Mouse (Mus musculus): ENCODE results near the gene Wt1. TPM values are rescaled to one million over a fixed set of nuclear protein-coding genes. Genes with fewer than 3 reads are reported as not detected.
A peak's percentile ranks its signal among the peaks of the same experiment; 100 is the strongest.

The Wt1 gene
- total RNA-seq, 2 experiments from 2014 or later: not detected

DNA sequence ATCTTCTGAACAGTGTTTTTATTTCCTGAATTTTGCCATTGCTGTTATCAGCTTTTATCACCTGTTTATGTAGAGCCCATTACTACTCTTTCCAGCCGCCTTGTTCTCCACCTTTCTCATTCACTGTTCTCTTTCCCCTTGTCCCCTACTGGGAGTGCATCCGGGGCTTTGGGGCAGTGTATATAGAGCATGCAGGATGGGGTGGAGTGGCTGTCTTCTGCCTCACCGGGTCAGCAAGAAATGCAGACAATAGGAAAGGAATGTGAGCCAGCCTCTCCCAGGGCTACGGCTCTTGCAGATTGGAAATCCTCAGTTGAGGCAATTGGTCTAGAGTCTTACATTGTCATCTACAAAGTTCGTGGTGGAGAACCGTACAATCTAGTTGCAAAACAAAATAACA is 56.2 kb downstream of the Wt1 start:
- ATAC-seq (ENCODE audit: poor library complexity, severe bottlenecking): no peak

DNA sequence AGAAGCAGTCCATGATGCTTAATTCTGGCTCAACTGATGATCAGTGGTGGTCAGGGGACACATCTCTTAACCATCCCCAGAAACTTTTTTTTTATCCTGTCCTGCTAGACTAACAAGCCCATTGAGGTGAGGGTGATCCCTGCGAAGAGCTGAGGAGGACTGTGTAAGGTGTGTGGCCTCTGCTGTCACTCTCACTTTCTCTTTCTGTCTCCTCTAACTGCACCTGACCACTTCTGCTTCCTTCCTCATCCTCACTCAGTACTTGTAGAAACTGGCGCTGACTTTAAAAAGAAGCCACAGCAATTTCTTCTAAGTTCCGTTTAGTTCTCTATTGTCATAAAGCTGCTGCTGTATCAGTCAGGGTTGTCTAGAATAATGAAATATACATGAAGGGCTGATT is 58.8 kb downstream of the Wt1 start:
- ATAC-seq (ENCODE audit: poor library complexity, severe bottlenecking): peak; percentile 47; the same call in 1 of the 2 replicates

DNA sequence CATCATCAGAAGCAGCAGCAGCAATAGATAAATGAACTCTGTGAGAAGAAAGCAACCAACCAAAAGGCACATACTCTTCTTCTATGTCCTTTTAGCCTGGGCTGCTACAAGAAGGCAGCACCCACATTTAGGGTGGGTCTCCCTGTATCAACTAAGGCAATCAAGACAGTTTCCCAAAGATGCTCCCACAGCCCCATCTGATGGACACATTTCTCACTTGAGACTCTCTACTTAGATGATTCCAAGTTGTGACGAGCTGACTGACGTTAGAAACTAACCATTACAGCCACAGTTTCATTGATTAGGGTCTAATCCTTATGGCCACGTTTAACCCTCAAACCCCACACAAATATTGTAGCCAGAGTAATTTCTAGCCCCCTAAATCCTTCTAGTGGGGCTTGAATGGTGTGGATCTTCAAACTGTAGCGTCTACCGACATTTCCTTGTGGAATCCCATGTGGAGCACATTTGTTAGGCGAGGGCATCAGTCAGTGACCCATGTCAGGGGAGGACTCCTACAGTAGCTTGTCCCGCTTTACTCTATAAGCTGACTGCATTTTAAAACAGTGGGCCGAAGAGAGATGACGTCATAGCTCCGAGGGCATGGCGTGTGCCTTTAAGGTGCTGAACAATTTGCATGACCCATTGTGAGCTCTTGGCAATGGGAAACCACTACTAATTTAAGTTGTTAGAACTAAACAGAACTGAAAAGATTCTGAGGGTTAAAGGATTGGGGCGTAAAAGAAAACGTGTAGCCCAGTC is 59.6 kb downstream of the Wt1 start:
- no peak for ATAC-seq (ENCODE audit: poor library complexity, severe bottlenecking)

DNA sequence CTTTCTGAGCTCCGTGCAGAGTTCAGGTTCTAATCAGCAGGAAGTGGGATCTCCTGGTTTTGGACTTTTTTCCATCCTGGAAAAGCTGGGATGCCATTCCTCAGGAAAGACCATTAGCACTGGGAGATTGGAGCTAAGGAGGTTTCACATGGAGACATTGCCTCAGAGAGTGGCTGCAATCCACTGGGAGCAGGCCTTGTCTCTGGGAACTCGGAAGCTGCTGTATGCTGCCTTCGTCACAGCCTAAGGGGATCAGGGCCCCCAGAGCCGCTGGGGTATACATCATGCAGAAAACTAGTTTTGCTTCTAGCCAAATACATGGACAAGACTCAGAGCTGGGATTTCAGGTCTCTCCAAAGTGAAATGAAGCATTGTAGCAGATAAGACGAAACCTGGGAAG is 60.3 kb downstream of the Wt1 start:
- no peak for ATAC-seq (ENCODE audit: poor library complexity, severe bottlenecking)

DNA sequence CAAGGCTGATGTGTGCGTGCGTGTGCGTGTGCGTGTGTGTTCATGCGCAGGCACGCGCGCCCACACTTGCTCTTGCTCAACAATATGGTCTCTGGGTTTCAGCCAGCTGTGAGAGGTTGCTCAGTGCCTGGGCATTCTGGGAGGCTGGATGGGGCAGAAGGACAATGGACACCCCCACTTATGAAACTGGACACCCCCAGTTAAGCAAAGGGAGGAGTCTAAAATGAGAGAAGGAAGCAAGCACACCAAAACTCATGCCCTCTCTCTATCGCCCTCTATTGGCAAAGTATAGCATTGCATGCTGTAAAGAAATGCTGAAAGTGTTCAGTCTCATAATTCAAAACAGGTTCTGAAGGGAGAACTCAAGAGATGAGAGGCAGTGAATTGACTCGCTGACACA is 61.9 kb downstream of the Wt1 start:
- peak; percentile 65 for ATAC-seq (ENCODE audit: poor library complexity, severe bottlenecking)

DNA sequence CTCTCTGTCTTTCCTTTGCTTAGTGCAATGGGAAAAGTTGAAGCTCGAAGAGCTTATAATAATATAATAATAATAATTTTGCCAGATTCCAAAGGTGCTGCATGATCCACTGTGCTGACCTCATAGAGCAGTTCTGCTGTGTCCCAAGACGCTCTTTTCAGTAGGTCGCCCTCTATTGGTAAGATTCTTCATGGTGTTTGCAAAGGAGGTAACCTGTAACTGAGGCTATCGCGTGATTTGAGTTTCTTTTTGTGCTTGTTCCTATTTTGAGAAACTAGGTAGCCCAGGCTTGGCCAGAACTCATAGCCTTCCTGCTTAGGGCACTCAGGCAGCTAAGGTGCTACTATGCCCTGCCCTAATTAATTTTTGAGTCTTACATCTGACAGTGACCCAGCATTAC is 63.0 kb downstream of the Wt1 start:
- peak; percentile 41 for ATAC-seq (ENCODE audit: poor library complexity, severe bottlenecking)

DNA sequence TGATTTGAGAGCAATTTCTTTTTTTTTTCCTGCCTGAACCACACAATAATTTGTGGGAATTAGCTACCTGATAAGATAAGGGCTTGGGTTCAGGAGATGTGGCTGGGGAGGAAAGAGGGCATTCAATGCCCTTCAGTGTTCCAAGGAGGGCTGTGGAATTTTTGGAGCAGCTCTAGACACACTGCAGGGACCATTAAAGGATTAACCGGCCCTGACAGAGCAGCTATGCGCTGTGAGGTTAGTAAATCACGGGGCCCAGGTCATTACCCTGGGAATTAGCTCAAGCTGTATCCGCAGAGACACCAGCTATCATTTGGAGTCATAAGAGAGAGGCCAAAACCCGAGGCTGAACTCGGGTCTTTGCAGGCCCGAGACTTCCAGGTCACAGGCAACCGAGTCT is 73.8 kb downstream of the Wt1 start:
- no peak for ATAC-seq (ENCODE audit: poor library complexity, severe bottlenecking)

DNA sequence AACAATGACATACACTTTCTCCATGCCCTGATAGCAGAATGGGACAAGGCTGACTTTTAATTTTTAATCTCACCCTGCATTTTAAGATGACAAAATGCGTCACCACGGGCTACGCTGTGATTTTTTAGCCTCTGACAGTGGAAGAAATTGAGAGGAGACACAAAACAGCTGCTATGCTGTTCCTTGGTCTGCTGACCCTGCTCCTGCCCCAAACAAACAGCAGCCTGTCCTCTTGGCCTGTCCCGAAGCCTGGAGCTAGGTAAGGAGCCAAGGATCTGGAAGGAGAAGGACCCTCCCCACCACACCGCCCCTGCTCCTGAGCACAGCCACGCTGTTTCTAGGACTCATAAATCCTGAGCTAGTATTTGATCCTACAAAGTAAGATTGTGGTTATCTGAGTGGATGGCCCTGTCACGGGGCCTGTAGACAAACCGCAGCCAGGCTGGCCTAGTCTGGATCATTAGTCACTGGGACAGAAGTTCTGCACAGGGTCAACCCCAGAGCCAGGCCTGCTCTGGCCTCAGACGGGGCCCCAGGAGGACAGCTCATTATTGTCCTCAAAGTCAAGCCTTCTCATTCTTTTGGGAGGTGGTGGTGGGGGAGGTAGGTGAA is 80.3 kb downstream of the Wt1 start:
- ATAC-seq (ENCODE audit: poor library complexity, severe bottlenecking): no peak

DNA sequence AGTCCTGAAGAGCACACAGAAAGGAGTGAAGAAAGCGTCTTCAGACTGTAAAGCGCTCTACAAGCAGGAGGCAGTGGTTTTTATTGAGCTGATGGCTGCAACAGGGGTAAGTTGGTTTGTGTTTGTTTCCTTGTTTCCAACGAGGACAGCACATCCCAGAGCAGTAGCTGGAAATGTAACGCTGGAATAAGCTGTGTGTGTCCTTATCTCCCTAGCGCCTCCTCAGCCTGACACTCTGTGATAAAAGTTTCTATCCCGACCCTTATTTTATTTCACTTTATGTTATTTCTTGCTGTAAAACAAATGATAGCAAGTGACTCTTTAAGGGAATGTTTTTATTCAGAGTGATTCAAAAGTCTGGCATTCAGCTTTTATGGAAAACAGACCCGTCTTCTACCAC is 86.5 kb downstream of the Wt1 start:
- ATAC-seq (ENCODE audit: poor library complexity, severe bottlenecking): no peak

DNA sequence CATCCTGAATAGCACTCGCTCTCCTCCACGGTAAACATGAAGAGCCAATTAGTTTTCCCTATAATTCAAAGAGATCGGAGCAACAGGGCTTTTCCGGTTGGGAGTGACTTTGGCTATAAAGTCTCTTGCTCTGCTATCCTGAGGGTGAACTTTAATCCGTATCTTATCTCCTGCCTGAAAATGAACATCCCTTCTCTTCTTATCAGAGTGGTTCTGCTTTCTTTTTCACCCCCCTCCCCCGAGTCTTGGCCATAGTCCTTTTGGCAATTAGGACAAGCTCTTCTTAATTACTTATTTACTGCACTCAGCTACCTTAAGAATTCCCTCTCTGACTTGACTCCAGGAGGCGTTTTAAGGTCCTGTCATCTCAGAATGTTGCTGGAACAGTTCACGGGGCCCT is 89.6 kb downstream of the Wt1 start:
- no peak for ATAC-seq (ENCODE audit: poor library complexity, severe bottlenecking)

DNA sequence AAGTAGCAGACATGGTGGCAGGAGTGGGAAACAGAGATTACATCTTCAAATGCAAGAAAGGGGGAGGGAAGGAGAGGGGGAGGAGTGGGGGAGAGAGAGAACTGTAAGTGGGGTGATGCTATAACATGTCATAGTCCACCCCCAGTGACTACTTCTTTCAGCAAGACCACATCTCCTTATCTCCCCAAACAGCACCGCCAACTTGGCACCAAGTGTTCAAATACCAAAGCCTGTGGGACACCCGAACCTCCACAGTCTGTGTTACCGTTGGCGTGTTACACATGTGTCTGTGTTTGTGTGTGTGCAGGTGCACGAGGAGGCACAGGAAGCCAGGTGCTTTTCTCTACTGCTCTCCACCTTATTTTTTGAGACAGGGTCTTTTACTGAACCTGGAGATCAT is 92.9 kb downstream of the Wt1 start:
- no peak for ATAC-seq (ENCODE audit: poor library complexity, severe bottlenecking)

DNA sequence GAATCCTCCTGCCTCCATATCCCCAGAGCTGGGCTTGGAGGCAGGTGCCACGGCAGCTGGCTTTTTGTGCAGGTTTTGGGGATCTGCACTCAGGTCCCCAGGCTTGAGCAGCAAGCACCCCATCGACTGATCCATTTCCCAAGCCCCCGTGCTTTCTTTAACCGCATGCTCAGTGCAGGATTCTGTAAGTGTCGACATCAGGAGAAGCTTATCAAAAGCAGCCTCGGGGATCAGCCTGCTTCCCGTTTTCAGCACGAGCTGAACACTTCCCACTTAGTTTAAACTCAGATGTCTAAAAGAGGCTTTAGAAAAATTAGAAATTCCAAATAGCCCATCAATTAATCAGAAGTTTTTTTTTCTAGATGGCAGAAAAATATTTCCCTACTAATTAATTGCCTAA is 93.3 kb downstream of the Wt1 start:
- peak; percentile 51 for ATAC-seq (ENCODE audit: poor library complexity, severe bottlenecking)

DNA sequence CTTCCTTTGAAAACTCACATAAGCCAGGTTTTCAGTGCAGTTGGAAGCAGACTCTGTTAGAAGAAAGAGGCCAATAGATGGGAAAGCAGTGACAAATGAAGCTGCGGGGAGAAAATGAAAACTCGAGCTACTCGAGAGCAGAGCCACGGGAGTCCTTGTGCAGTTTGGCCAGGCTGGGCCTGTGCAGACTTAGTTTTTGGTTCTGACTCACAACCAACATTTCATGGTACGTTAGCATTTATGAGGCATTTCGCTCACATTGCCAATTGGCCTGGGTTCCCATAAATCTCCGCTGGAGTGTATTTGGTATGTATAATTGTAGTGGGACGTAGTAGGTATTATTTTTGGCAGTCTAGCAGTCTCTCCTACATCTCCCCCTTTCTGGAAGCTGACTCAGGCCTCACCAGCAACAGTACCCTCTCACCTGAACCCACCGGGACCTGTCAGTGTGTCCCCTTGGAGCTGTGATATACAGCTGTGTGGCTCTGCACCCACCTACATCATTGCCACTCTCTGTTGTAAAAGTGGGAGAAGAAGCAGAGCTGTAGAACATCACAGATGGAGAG is 94.5 kb downstream of the Wt1 start:
- no peak for ATAC-seq (ENCODE audit: poor library complexity, severe bottlenecking)

Other genes starting within 250 kb of the Wt1 start
- 267 and 274 TPM in 2 replicates for gene Eif3m, start 109.4 kb upstream of the Wt1 start, total RNA-seq (2015)
- gene Eif3m, start 109.4 kb upstream of the Wt1 start, total RNA-seq (2017): 165 and 245 TPM in 2 replicates
- gene Gm11060, start 34.5 kb upstream of the Wt1 start, total RNA-seq (2015): not detected in 2 replicates
- not detected in 2 replicates for gene Gm11060, start 34.5 kb upstream of the Wt1 start, total RNA-seq (2017)
- gene Them7, start 97.8 kb downstream of the Wt1 start, total RNA-seq (2015): 0.65 TPM in 1 of 2 replicates, not detected in the other
- 0.81 TPM in 1 of 2 replicates, not detected in the other for gene Them7, start 97.8 kb downstream of the Wt1 start, total RNA-seq (2017)